Mouse (Mus musculus): ENCODE results near the gene Sparcl1. TPM values are rescaled to one million over a fixed set of nuclear protein-coding genes. Genes with fewer than 3 reads are reported as not detected.

Sparcl1 gene
- total and polyA plus RNA-seq, 3 experiments: 122 to 219 (median 182) TPM

- intact Hi-C loops (cut with DNase I): no loop called here
- no peak overlapping the region for H3K9ac ChIP-seq (ENCODE audit: low read depth, low read length)
- H3K27me3 ChIP-seq (ENCODE audit: control insufficient read depth, insufficient read depth, low read length): no peaks in the 10 kb centered on the region
- no peaks in the 10 kb centered on the region for H3K79me2 ChIP-seq (replicated peaks; ENCODE audit: control insufficient read depth, insufficient read depth, low read length)
- no peak overlapping the region for H3K27ac ChIP-seq
- H3K36me3 ChIP-seq (ENCODE audit: control insufficient read depth, insufficient read depth, low read length): peaks cover 4% of the 10 kb centered on the region; the same call in 1 of the 2 replicates
- peaks cover 2% of the 10 kb centered on the region; the same call in 1 of the 2 replicates for H3K4me1 ChIP-seq (ENCODE audit: control insufficient read depth, insufficient read depth, low read length)
- no peak for DNase-seq
- WGBS: 54% methylated on average over 2 of the region's 2 CpGs
- no peak for TF ChIP-seq CTCF (IDR thresholded peaks at IDR 0.05)
- TF ChIP-seq EP300 (IDR thresholded peaks at IDR 0.05; ENCODE audit: insufficient read depth, low read depth, low read length): no peak
- TF ChIP-seq POLR2A (IDR thresholded peaks at IDR 0.05; ENCODE audit: insufficient read depth, low read depth, low read length): no peak
- no peak overlapping the region for H3K4me3 ChIP-seq
Measured at GRCm38 (mm10) chr5:104032434-104033097, 81.0 kb downstream of the Sparcl1 start.

Small RNA genes within 50 kb of the gene (microRNA-seq; reads per million reads assigned to microRNA genes)
- gene Mir5619: 0.56 to 0.77 reads per million in 2 experiments

Other genes starting within 250 kb of the Sparcl1 start
- 10 to 100 TPM; 11.0 to 12.1 TPM for gene Klhl8, start 202.5 kb downstream of the Sparcl1 start, total RNA-seq (2021)
- gene Klhl8, start 202.5 kb downstream of the Sparcl1 start, polyA plus RNA-seq (2012; rRNA removed): 7.7 and 16.6 TPM in 2 replicates
- not detected for gene Hsd17b13, start 136.3 kb downstream of the Sparcl1 start, total RNA-seq (2021)
- 0.32 TPM in 1 of 2 replicates, not detected in the other for gene Hsd17b13, start 136.3 kb downstream of the Sparcl1 start, polyA plus RNA-seq (2012; rRNA removed)
- 10 to 100 TPM; 23.1 to 30.8 TPM for gene Hsd17b11, start 91.8 kb downstream of the Sparcl1 start, total RNA-seq (2021)
- gene Hsd17b11, start 91.8 kb downstream of the Sparcl1 start, polyA plus RNA-seq (2012; rRNA removed): 14.0 and 20.6 TPM in 2 replicates
- 10 to 100 TPM; 48.3 to 59.1 TPM for gene Nudt9, start 67.4 kb downstream of the Sparcl1 start, total RNA-seq (2021)
- 38.7 and 39.0 TPM in 2 replicates for gene Nudt9, start 67.4 kb downstream of the Sparcl1 start, polyA plus RNA-seq (2012; rRNA removed)
- gene Gm17660, start 36.1 kb downstream of the Sparcl1 start, total RNA-seq (2021): not detected
- not detected in 2 replicates for gene Gm17660, start 36.1 kb downstream of the Sparcl1 start, polyA plus RNA-seq (2012; rRNA removed)
- gene Dspp, start 57.0 kb upstream of the Sparcl1 start, total RNA-seq (2021): not detected
- gene Dspp, start 57.0 kb upstream of the Sparcl1 start, polyA plus RNA-seq (2012; rRNA removed): not detected in 2 replicates
- not detected for gene Dmp1, start 88.9 kb upstream of the Sparcl1 start, total RNA-seq (2021)
- not detected in 2 replicates for gene Dmp1, start 88.9 kb upstream of the Sparcl1 start, polyA plus RNA-seq (2012; rRNA removed)
- gene Ibsp, start 185.4 kb upstream of the Sparcl1 start, total RNA-seq (2021): not detected
- gene Ibsp, start 185.4 kb upstream of the Sparcl1 start, polyA plus RNA-seq (2012; rRNA removed): 0.12 TPM in 1 of 2 replicates, not detected in the other
- not detected for gene Mepe, start 211.6 kb upstream of the Sparcl1 start, total RNA-seq (2021)
- gene Mepe, start 211.6 kb upstream of the Sparcl1 start, polyA plus RNA-seq (2012; rRNA removed): not detected in 2 replicates